Mouse (Mus musculus): ENCODE measurements around the gene Myof. TPM values are rescaled to one million over a fixed set of nuclear protein-coding genes. Genes with fewer than 3 reads are reported as not detected.
A peak's percentile ranks its signal among the peaks of the same experiment; 100 is the strongest.

Gene Myof
- total RNA-seq, 2 experiments from 2014 or later = 4.0 to 8.0 TPM

DNA sequence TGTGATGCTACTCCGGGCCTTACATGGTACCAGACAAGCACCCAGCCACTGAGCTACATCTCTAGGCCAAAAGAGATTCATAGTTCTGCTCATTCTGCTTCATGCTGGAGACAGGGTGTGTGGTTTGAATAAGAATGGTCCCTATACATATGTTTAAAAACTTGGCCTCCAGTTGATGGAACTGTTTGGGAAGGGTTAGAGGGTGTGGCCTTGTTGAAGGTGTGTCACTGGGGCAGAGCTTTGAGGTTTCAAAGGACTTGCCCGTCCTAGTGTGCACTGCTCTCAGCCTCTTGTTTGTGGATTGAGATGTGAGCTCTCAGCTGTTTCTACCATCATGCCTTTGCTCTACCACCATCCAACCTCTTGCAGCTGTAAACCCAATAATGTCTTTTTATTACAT, 43.4 kb downstream of the Myof start:
- intact Hi-C loops (cut with DNase I) = loop anchor here (5.0 kb wide), 1 partner anchor 52 kb away; no protein-coding TSS in a partner anchor
- Histone ChIP-seq H3K27ac (no peak overlapping the region), H3K4me3 (no peak overlapping the region)
- DNase-seq (ENCODE audit: extremely low spot score in 1 of 2, low spot score in 2 of 2) = no peak
- TF ChIP-seq CTCF (IDR thresholded peaks at IDR 0.05) = no peak

DNA sequence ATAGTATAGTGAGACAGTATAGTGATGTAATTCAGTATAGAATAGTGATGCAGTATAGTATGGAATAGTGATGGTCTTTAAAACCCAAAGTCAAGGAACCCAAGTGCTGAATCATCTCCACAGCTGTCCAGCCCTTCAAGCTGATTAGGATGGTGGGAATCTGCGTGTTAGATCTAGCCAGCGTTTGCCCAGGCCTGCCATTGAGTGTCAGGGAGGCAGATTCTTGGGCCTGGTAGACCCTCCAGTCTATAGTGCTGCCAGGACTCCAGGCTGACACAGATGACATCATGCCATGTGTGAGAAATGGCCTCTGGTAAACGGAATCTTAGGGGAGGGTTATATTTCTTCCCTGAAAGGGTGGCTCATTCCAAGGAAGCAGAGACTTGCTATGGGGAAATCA, 49.1 kb downstream of the Myof start:
- Histone ChIP-seq H3K4me3 (no peak overlapping the region), H3K27ac (no peak overlapping the region)
- DNase-seq (ENCODE audit: extremely low spot score in 1 of 2, low spot score in 2 of 2) = no peak
- no peak for TF ChIP-seq CTCF (IDR thresholded peaks at IDR 0.05)
- intact Hi-C loops (cut with DNase I) = loop anchor here (5.0 kb wide), 1 partner anchor 163 kb away; no protein-coding TSS in a partner anchor

DNA sequence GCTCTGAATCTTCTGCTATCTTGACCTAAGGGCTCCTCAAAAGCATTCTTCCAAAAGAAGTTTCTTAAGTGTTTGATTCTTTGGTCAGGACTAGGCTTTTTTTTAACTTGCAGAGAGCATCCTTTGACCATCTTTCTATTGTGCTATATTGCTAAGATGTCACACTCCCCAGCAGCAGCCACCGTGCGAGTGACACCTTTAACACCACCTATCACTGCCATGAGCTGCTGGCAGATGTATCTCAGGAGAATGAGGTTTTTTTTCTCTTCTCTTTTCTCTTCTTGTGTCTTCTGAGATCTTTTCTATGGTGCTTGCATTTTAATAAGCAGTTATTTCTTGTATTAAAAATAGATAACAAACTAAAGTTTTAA, 51.2 kb downstream of the Myof start:
- TF ChIP-seq CTCF (IDR thresholded peaks at IDR 0.05) = no peak
- no peak for DNase-seq (ENCODE audit: extremely low spot score in 1 of 2, low spot score in 2 of 2)
- no peak overlapping the region for H3K4me3 ChIP-seq
- peak overlapping the region; percentile 78 for H3K27ac ChIP-seq
- intact Hi-C loops (cut with DNase I) = loop anchor here (5.0 kb wide), 1 partner anchor 165 kb away; no protein-coding TSS in a partner anchor

DNA sequence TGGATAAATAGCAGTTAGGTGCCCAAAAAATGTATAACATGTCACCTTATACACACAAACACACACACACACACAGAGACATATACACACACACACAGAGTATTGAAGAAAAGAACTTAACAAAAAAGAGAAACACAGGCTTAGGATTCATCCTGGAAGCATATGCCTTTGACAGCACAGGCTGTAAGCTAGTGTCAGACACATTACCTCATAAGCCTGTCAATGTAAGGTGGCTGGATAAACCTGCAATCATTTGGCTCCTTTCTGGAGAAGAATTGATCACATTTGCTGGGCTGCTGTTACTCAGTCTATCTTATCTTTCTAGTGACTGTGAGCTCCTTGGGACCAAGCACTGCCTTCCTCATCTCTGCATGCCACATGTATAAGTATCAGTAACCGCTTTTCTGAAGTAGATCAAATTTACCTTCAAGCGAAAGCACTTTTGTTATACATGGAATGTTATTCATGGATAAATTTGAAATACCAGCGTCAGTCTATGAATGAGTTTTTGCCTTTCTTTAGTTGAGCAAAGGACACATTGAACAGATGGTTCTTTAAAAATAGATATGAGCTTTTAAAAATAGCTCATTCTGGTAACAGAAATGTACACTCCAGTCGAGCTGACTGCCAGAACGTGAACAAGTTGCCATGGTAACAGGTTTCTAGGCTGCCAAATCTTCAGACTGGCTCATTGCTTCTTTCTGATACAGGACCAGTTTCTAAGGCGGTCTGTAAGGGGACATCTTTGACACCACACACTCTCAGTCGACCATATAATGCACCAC, 51.8 kb downstream of the Myof start:
- peak overlapping the region; percentile 82 for H3K27ac ChIP-seq
- intact Hi-C loops (cut with DNase I) = loop anchor here (5.0 kb wide), 1 partner anchor 166 kb away; no protein-coding TSS in a partner anchor

DNA sequence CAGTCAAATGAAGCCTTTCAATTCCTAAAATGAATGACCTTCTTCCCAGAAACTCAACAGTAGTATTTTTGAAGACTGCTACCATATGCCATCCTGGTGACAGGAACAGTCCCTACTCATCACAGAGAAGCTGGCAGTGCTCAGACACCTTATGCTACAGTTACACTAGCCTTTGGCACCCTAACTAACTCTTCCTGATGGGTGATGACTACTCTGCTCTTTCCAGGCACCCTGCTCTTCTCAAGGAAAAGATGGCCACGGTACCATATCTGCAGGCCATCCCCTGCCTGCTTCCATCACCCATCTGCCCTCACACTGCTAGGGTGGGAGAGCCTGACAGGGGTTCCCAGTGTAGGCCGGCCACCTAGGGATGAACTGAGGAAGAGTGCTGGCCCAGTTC, 53.4 kb downstream of the Myof start:
- Histone ChIP-seq H3K4me3 (no peak overlapping the region), H3K27ac (no peak overlapping the region)
- no peak for DNase-seq (ENCODE audit: extremely low spot score in 1 of 2, low spot score in 2 of 2)
- intact Hi-C loops (cut with DNase I) = loop anchor here (5.0 kb wide), 1 partner anchor 167 kb away; no protein-coding TSS in a partner anchor
- no peak for TF ChIP-seq CTCF (IDR thresholded peaks at IDR 0.05)

More for the DNA sequence above, 51.8 kb downstream of the Myof start:
- DNase-seq (ENCODE audit: extremely low spot score in 1 of 2, low spot score in 2 of 2) = peak; percentile 54 to 57
- no peak overlapping the region for H3K4me3 ChIP-seq
- TF ChIP-seq CTCF (IDR thresholded peaks at IDR 0.05) = no peak

DNA sequence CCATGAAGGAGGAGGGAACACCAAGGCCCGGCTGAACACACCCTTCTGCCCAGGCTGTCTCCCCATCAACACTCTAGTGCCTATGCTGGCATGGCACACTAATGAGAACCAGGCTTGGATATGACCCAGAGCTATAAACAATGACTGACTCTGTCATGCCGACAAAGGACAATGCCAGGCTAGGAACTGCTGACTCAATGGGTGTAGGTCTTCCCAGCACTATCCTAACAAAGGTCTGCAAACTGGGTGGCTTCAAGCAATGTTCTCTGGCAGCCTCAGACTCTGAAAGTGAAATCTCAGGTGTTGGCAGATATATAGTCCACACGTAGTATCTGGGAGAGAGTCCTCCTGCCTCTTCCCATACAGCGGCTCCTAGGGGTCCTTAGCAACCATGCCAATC, 55.2 kb downstream of the Myof start:
- no peak for TF ChIP-seq CTCF (IDR thresholded peaks at IDR 0.05)
- intact Hi-C loops (cut with DNase I) = no loop called here
- Histone ChIP-seq H3K27ac (no peak overlapping the region), H3K4me3 (no peak overlapping the region)
- DNase-seq (ENCODE audit: extremely low spot score in 1 of 2, low spot score in 2 of 2) = no peak

DNA sequence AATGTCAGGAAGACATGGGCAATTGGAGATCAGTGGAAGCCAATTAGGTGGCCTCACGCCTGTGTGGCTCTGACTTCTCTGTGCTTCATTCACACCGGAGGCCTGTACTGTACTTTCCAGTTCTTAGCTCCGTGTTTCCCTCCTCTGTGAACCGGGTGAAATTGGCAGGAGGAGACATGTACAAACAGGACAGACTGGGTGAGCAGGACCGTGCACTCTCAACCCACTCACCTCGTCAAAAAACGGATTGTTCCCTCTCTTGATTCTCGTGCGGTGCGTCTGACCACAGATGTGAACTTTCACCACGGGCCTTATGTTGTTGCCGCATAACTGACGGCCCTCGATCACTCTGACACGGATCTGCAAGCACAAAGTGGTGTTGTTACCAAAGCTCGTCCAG, 57.6 kb downstream of the Myof start:
- DNase-seq (ENCODE audit: extremely low spot score in 1 of 2, low spot score in 2 of 2) = no peak
- no peak for TF ChIP-seq CTCF (IDR thresholded peaks at IDR 0.05)

DNA sequence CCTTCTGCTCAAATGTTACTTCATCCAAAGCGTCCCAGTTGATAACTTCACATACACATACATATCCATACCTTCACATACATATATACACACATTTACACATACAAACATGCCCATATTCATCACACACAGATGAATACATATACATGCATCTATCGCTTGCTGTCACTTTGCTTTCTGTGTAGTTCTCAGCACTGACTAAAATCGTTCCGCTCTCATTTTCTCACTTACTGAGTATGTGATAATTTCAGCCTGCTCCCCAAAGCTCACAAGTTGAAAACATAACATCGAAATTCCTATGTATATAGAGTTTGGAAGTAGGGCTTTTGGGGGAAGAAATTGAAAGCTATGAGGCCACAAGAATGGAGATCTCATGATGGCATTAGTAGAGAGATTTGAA, 67.4 kb downstream of the Myof start:
- no peak overlapping the region for H3K4me3 ChIP-seq
- intact Hi-C loops (cut with DNase I) = no loop called here
- no peak for TF ChIP-seq CTCF (IDR thresholded peaks at IDR 0.05)
- no peak overlapping the region for H3K27ac ChIP-seq
- DNase-seq (ENCODE audit: extremely low spot score in 1 of 2, low spot score in 2 of 2) = no peak

More for the DNA sequence above, 57.6 kb downstream of the Myof start:
- H3K4me3 ChIP-seq = no peak overlapping the region
- intact Hi-C loops (cut with DNase I) = no loop called here
- H3K27ac ChIP-seq = no peak overlapping the region

DNA sequence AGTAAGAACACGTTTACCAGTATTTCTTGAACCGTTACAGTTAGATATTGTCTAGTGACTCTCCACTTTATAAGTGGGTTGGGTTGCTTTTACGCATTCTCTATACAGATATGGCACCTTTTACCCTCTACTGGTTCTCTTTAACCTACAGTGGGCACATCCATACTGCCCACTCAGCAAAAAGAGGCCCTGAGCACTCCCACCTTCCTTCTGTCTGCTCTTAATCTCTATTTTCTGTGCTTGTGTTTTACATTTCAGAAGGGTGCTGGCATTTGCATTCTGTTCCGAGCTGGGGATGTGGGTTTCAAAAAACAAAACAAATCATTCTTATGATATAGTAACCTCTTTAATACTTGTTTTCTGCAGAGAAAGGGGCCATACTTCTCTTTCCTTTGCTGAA, 72.8 kb downstream of the Myof start:
- no peak for TF ChIP-seq CTCF (IDR thresholded peaks at IDR 0.05)
- H3K27ac ChIP-seq = no peak overlapping the region
- DNase-seq (ENCODE audit: extremely low spot score in 1 of 2, low spot score in 2 of 2) = no peak
- intact Hi-C loops (cut with DNase I) = no loop called here
- H3K4me3 ChIP-seq = no peak overlapping the region

DNA sequence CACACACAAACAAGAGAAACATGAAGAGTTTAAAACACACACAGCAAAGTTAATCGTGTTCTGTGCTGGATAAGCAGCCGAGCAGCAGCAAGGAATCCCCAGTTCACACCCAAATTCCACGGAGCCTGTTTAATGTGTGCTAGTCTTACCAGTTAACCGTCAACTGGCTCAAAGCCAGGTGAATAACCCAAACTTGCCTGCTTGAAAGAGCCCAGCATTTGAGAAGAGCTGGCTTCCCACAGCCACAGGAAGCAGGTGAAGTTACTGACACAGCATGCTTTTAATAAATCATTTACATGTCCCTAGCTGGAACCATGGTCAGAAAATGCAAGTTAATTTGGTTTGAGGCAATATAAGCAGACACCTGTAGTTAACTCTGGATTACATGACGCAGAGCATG, 73.4 kb downstream of the Myof start:
- no peak for TF ChIP-seq CTCF (IDR thresholded peaks at IDR 0.05)
- intact Hi-C loops (cut with DNase I) = no loop called here
- Histone ChIP-seq H3K4me3 (no peak overlapping the region), H3K27ac (no peak overlapping the region)
- no peak for DNase-seq (ENCODE audit: extremely low spot score in 1 of 2, low spot score in 2 of 2)

DNA sequence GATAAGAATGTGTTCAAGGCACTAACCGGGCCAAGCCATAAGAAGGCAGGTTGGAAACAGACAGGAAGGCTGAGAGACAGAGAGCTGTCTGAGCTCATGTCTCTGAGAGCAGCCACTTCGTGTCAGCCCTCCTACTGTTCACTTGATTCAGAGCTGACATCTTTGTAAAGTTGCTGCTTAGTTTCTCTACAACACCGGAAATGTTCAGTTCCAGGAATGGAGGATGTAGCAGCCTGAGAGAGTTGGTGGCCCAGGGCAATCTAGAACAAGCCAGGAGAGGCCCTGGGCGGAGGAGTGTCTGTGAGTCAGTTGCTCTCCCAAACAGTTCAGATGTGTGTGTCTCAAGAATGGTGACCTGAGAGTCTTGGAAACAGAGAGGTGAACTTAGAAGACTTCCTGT, 77.5 kb downstream of the Myof start:
- no peak for TF ChIP-seq CTCF (IDR thresholded peaks at IDR 0.05)
- intact Hi-C loops (cut with DNase I) = no loop called here
- no peak overlapping the region for H3K4me3 ChIP-seq
- H3K27ac ChIP-seq = no peak overlapping the region
- DNase-seq (ENCODE audit: extremely low spot score in 1 of 2, low spot score in 2 of 2) = no peak

DNA sequence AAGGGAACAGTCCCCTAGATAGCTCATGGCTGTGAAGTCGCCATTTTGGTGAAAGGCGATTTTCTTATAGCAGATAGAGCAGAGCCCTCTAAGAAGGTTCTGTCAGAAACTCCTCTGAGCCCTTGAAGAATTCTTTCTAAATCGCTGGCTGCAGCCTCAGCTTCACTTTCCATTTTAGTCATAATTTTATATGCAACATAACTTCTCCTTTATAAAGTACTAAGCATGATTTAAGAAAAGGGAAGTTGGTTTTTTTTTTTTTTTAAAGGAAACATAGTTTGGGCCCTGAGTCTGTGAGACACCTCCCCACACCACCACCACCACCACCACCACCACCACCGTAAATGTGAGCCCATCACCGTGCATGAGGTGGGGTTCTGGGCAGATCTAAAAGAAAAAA, 80.0 kb downstream of the Myof start:
- no peak for DNase-seq (ENCODE audit: extremely low spot score in 1 of 2, low spot score in 2 of 2)
- Histone ChIP-seq H3K27ac (no peak overlapping the region), H3K4me3 (no peak overlapping the region)
- intact Hi-C loops (cut with DNase I) = no loop called here
- no peak for TF ChIP-seq CTCF (IDR thresholded peaks at IDR 0.05)

DNA sequence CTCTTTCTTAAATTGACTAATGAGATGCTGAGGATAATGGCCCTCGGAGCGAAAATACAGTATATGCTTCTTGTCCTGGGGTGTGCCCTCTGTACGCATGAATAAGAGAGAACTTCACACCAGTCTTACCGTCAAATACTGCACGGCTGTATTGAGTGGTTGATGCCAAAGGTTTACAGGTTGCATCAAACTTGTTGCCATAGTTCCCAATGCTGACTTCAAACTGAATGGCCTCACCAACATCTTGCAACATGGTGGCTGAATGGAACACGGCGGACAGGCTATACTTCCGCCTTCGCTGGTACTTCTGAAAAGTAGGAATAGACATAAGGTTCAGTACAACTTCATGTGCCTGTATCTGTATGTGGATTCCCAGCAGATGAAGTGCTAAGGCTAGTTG, 82.6 kb downstream of the Myof start:
- no peak for DNase-seq (ENCODE audit: extremely low spot score in 1 of 2, low spot score in 2 of 2)
- TF ChIP-seq CTCF (IDR thresholded peaks at IDR 0.05) = no peak
- H3K27ac ChIP-seq = no peak overlapping the region
- no peak overlapping the region for H3K4me3 ChIP-seq
- intact Hi-C loops (cut with DNase I) = no loop called here

All from left cerebral cortex, adult 2 months (tissue).